Mouse (Mus musculus) hindbrain, embryonic 14.5 days (tissue): ENCODE data around the gene Rab25. TPM values are rescaled to one million over a fixed set of nuclear protein-coding genes. Genes with fewer than 3 reads are reported as not detected.

Experiments used
- ATAC-seq: fragments of 200-750 bp; cut with Nextera tagmentation; 2 replicates; pipeline ENCODE4 v1.8.0; 2017; ENCODE audit warnings: moderate number of reproducible peaks, mild to moderate bottlenecking, moderate TSS enrichment, moderate library complexity; ENCODE audit not compliant: low FRiP score
- DNase-seq: peaks from one replicate; pipeline ENCODE4 v3.0.0-alpha.2; 2015; ENCODE audit warnings: low spot score
- H3K27ac ChIP-seq: fragments of 300-500 bp; sonication (generic); 2 replicates; pipeline ENCODE4 v1.5.1; 2014; ENCODE audit warnings: mild to moderate bottlenecking, moderate library complexity
- H3K27me3 ChIP-seq: fragments of 300-500 bp; sonication (generic); 2 replicates; pipeline ENCODE4 v1.6.1; 2014; ENCODE audit warnings: mild to moderate bottlenecking, low read length, mixed read lengths; ENCODE audit not compliant: control insufficient read depth, insufficient read depth
- H3K36me3 ChIP-seq: fragments of 300-500 bp; sonication (generic); replicated peaks from 2 replicates; pipeline ENCODE4 v1.6.1; 2014; ENCODE audit not compliant: control insufficient read depth, insufficient read depth
- H3K4me1 ChIP-seq: fragments of 300-500 bp; sonication (generic); replicated peaks from 2 replicates; pipeline ENCODE4 v1.6.1; 2014; ENCODE audit warnings: antibody characterized with exemption, low read length, mixed read lengths; ENCODE audit not compliant: control insufficient read depth, insufficient read depth
- H3K4me2 ChIP-seq: fragments of 300-500 bp; sonication (generic); replicated peaks from 2 replicates; pipeline ENCODE4 v1.6.1; 2014; ENCODE audit warnings: mild to moderate bottlenecking, moderate library complexity
- H3K4me3 ChIP-seq: fragments of 300-500 bp; sonication (generic); replicated peaks from 2 replicates; pipeline ENCODE4 v1.5.1; 2014; ENCODE audit warnings: mild to moderate bottlenecking, low read length
- H3K9ac ChIP-seq: fragments of 300-500 bp; sonication (generic); 2 replicates; pipeline ENCODE4 v1.6.1; 2014
- H3K9me3 ChIP-seq: fragments of 300-500 bp; sonication (generic); 2 replicates; pipeline ENCODE4 v1.6.1; 2016; ENCODE audit warnings: low read length; ENCODE audit not compliant: control insufficient read depth
- WGBS: fragments of 180-500 bp; shearing (Covaris S2); extraction: QIAGEN DNeasy Blood & Tissue Kit; methylation state at CpG from one replicate; pipeline ENCODE4 v1.1.7; 2014; 5-methylcytosine and 5-hydroxymethylcytosine counted together
- polyA plus RNA-seq: library from polyadenylated mRNA; unstranded; fragments of >200 nt; fragmentation: Nextera tagmentation; extraction: Ambion mirVana; gene quantifications from 2 replicates; pipeline ENCODE4 v1.2.1, GENCODE M21; 2014

The Rab25 gene
- polyA plus RNA-seq, 1 experiment from 2014 or later = 0.20 TPM

DNA sequence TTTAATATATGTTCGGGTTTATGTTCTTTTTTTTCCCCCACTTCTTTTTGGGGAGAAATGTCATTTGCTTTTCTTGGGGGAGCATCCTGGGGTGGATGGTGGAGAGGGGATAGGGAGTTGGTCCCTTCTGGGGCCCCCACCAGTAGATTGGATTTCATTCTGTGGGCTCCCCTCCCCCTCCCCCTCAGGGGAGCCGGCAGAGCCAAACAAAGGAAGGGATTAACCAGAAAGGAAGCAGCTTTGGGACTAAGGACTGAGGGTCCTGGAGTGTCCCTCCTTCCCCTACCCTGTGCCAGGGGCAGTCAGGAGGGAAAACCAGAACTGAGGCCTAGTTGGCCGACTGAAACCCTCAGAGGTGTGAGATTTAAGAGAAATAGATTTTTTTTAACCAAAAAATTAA, 8.7 kb downstream of the Rab25 start:
- no peak for ATAC-seq
- H3K9me3 ChIP-seq = no peaks in the 10 kb centered on the region
- H3K36me3 ChIP-seq = peaks cover 63% of the 10 kb centered on the region
- no peaks in the 10 kb centered on the region for H3K27me3 ChIP-seq
- H3K4me1 ChIP-seq = peaks cover 62% of the 10 kb centered on the region
- 0 out of 2 replicates have a peak overlapping the region, but pooled peaks have one; percentile 16 for H3K9ac ChIP-seq
- DNase-seq = no peak
- no peak overlapping the region for H3K4me2 ChIP-seq
- H3K27ac ChIP-seq = peak overlapping the region; percentile 70
- WGBS = 5% methylated on average over 3 of the region's 3 CpGs
- H3K4me3 ChIP-seq = no peak overlapping the region

GRCm38 (mm10) chr3:88538271-88539145, 9.6 kb downstream of the Rab25 start:
- H3K4me3 ChIP-seq = no peak overlapping the region
- H3K36me3 ChIP-seq = peaks cover 63% of the 10 kb centered on the region

GRCm38 (mm10) chr3:88537146-88537545, 11.0 kb downstream of the Rab25 start:
- Histone ChIP-seq H3K4me1 (peaks cover 65% of the 10 kb centered on the region), H3K27me3 (no peaks in the 10 kb centered on the region), H3K9ac (peak overlapping the region; percentile 100), H3K4me2 (peak overlapping the region; percentile 96), H3K9me3 (no peaks in the 10 kb centered on the region), H3K27ac (no peak overlapping the region), H3K4me3 (peak overlapping the region; percentile 93), H3K36me3 (peaks cover 63% of the 10 kb centered on the region)
- ATAC-seq (no peak), DNase-seq (no peak)
- WGBS = 57% methylated on average over 6 of the region's 6 CpGs

More at GRCm38 (mm10) chr3:88538271-88539145, 9.6 kb downstream of the Rab25 start:
- Histone ChIP-seq H3K9ac (peak overlapping the region; percentile 28; the same call in 1 of the 2 replicates), H3K9me3 (no peaks in the 10 kb centered on the region), H3K4me2 (peak overlapping the region; percentile 96; the same call in 1 of the 2 replicates), H3K27me3 (no peaks in the 10 kb centered on the region), H3K27ac (peak overlapping the region; percentile 44; the same call in 1 of the 2 replicates), H3K4me1 (peaks cover 65% of the 10 kb centered on the region)
- no peak for DNase-seq
- 17% methylated on average over 9 of the region's 9 CpGs for WGBS
- ATAC-seq = no peak

DNA sequence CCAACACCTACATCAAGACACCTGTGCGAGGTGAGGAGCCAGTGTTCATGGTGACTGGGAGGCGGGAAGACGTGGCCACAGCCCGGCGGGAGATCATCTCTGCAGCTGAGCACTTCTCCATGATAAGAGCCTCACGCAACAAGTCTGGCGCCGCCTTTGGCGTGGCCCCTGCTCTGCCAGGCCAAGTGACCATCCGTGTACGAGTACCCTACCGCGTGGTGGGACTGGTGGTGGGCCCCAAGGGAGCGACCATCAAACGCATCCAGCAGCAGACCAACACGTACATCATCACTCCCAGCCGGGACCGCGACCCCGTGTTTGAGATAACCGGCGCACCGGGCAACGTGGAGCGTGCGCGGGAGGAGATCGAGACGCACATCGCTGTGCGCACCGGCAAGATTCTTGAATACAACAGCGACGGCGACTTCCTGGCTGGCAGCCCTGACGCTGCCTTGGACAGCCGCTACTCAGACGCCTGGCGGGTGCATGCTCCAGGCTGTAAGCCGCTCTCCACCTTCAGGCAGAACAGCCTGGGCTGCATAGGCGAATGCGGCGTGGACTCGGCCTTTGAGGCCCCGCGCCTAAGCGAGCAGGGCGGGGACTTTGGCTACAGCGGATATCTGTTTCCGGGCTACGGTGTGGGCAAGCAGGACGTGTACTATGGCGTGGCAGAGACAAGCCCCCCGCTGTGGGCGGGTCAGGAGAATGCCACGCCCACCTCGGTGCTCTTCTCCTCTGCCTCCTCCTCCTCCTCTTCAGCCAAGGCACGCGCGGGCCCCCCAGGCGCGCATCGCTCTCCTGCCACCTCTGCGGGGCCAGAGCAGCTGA, 11.8 kb downstream of the Rab25 start:
- ATAC-seq (no peak), DNase-seq (no peak)
- peaks cover 60% of the 10 kb centered on the region for H3K36me3 ChIP-seq
- H3K4me3 ChIP-seq = peak overlapping the region; percentile 93
- peak overlapping the region; percentile 96 for H3K4me2 ChIP-seq
- H3K9ac ChIP-seq = peak overlapping the region; percentile 100
- 4% methylated on average over 64 of the region's 64 CpGs for WGBS
- 0 out of 2 replicates have a peak overlapping the region, but pooled peaks have one; percentile 11 for H3K27ac ChIP-seq
- peaks cover 59% of the 10 kb centered on the region for H3K4me1 ChIP-seq
- H3K9me3 ChIP-seq = no peaks in the 10 kb centered on the region
- no peaks in the 10 kb centered on the region for H3K27me3 ChIP-seq

GRCm38 (mm10) chr3:88535527-88535926, 12.6 kb downstream of the Rab25 start:
- peak overlapping the region; percentile 100 for H3K9ac ChIP-seq
- H3K4me1 ChIP-seq = peaks cover 62% of the 10 kb centered on the region
- H3K36me3 ChIP-seq = peaks cover 52% of the 10 kb centered on the region
- H3K27ac ChIP-seq = 0 out of 2 replicates have a peak overlapping the region, but pooled peaks have one; percentile 56
- H3K9me3 ChIP-seq = no peaks in the 10 kb centered on the region
- H3K4me3 ChIP-seq = peak overlapping the region; percentile 93
- ATAC-seq = no peak
- H3K27me3 ChIP-seq = no peaks in the 10 kb centered on the region
- WGBS = 32% methylated on average over 4 of the region's 4 CpGs
- no peak for DNase-seq
- peak overlapping the region; percentile 96 for H3K4me2 ChIP-seq

DNA sequence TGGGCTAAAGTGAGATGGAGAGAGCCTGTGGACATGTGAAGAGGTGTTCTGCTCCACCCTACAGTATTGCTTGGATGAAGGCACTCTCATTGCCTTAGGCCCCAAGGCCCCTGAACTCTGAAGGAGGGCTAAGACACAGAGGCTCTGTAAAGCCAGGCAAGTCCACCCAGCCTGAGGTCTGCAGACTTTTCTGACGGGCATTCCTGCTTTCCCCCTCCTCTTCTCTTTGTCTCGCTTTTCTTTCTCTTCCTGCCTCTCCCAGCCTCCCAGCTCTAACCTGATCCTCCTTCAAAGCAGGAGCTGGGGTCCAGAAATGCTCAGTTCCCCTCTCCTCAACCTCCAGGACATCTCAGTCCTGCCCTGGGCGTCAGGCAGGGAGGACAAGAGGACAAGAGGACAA, 13.1 kb downstream of the Rab25 start:
- Histone ChIP-seq H3K9me3 (no peaks in the 10 kb centered on the region), H3K27ac (peak overlapping the region; percentile 56; the same call in 1 of the 2 replicates), H3K36me3 (peaks cover 47% of the 10 kb centered on the region), H3K4me3 (peak overlapping the region; percentile 93), H3K27me3 (no peaks in the 10 kb centered on the region), H3K9ac (peak overlapping the region; percentile 100), H3K4me1 (peaks cover 64% of the 10 kb centered on the region), H3K4me2 (peak overlapping the region; percentile 96)
- DNase-seq (no peak), ATAC-seq (no peak)
- WGBS = 5% methylated on average over 3 of the region's 3 CpGs

DNA sequence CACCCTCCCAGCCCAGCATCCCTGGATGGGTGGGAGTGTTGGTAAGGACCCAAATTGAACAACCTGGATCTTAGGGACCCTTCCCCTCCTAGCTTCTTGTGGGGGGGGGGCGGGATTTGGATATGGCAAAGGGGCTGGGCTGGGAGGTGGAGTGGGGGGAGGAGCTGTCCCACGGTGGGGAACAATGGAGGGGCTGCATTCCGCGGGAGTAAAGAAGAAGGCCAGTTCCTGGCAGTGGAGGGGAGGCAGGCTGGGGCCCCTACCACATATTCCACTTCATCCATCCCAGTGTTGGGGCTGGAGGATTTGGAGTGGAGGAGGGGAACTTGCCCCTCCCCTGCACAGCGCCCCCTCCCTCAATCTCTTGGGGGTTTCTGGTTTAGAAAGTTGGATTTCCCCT, 14.4 kb downstream of the Rab25 start:
- peak overlapping the region; percentile 96 for H3K4me2 ChIP-seq
- H3K27me3 ChIP-seq = no peaks in the 10 kb centered on the region
- peaks cover 68% of the 10 kb centered on the region for H3K4me1 ChIP-seq
- 3% methylated on average over 4 of the region's 5 CpGs for WGBS
- no peaks in the 10 kb centered on the region for H3K9me3 ChIP-seq
- H3K9ac ChIP-seq = peak overlapping the region; percentile 100
- H3K4me3 ChIP-seq = peak overlapping the region; percentile 93
- no peak for DNase-seq
- ATAC-seq = no peak
- peak overlapping the region; percentile 98 for H3K27ac ChIP-seq
- H3K36me3 ChIP-seq = peaks cover 38% of the 10 kb centered on the region

GRCm38 (mm10) chr3:88532689-88533511, 15.2 kb downstream of the Rab25 start:
- Histone ChIP-seq H3K9ac (peak overlapping the region; percentile 100), H3K4me3 (peak overlapping the region; percentile 93), H3K27ac (peak overlapping the region; percentile 98), H3K4me2 (peak overlapping the region; percentile 96), H3K27me3 (no peaks in the 10 kb centered on the region), H3K9me3 (no peaks in the 10 kb centered on the region), H3K4me1 (peaks cover 68% of the 10 kb centered on the region), H3K36me3 (peaks cover 30% of the 10 kb centered on the region)
- under 1% methylated on average over 38 of the region's 40 CpGs for WGBS
- ATAC-seq = peak; percentile 8; the same call in 1 of the 2 replicates
- DNase-seq = peak; percentile 61
